Mouse (Mus musculus) lung, postnatal 0 days (tissue): ENCODE results near the gene Nmur1.

ENCODE experiments used
- CTCF ChIP-seq: IDR thresholded peaks from 2 replicates; pipeline ENCODE4 v1.5.1; 2016; ENCODE audit warnings: antibody characterized with exemption, mild to moderate bottlenecking
- EP300 ChIP-seq: IDR thresholded peaks from 2 replicates; pipeline ENCODE4 v1.6.1; 2016; ENCODE audit warnings: antibody characterized with exemption, mild to moderate bottlenecking, control low read depth

DNA sequence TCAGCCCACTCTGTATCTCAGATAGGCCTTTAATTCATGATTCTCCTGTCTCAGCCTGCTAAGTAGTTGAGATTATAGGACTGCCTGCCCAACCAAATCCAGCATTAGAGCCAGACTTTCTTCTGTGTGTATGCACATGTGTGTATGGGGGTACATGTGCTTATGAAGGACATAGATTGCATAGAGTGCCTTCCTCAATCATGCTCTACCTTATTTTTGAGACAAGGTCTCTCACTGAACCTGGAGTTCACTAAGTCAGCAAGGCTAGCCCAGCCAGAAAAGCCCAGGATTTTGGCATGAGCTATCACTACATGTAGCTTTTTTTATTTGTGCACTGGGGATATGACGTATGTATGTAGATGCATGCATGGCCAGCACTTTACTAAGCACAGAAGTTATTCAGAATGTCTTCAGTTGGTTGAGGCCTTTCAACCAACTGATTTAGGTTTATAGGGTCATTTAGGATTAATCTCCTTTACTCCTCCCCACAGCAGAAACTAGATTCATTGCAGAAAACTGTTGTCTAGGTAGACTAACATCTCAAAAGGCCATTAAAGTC is 82.9 kb downstream of the Nmur1 start:
- no peak for TF ChIP-seq CTCF
- TF ChIP-seq EP300, result no peak
